Mouse (Mus musculus) gastrocnemius, postnatal 36 days (tissue): ENCODE results near the gene Alkbh8. TPM values are rescaled to one million over a fixed set of nuclear protein-coding genes. Genes with fewer than 3 reads are reported as not detected.

Source experiments
- total RNA-seq, 2 experiments: library from RNA; stranded (reverse); gene quantifications; 2 replicates each; pipeline ENCODE4 v1.2.3; 2021

Gene Alkbh8
- total RNA-seq, 2 experiments from 2014 or later, result 18.3 to 20.0 TPM

Other genes starting within 250 kb of the Alkbh8 start
- 10 to 100 TPM; 14.2 to 18.7 TPM for gene Cwf19l2, start 68.5 kb downstream of the Alkbh8 start, total RNA-seq
- 1 to 10 TPM; 3.7 to 4.1 TPM for gene Gucy1a2, start 197.6 kb downstream of the Alkbh8 start, total RNA-seq